Mouse (Mus musculus) thymus, postnatal 0 days (tissue): Measurements from ENCODE around the gene Uts2. TPM values are rescaled to one million over a fixed set of nuclear protein-coding genes. Genes with fewer than 3 reads are reported as not detected.
"Not testable (repeated sequence)": the region's sequence is repeated elsewhere in the genome, so short reads cannot be mapped to it uniquely, and the experiment has no call there.

Experiments
- DNase-seq: peaks from one replicate; pipeline ENCODE4 v3.0.0-alpha.2; 2015; ENCODE audit warnings: low spot score
- polyA plus RNA-seq: library from polyadenylated mRNA; unstranded; fragments of >200 nt; fragmentation: Nextera tagmentation; extraction: Ambion mirVana; gene quantifications from 2 replicates; pipeline ENCODE4 v1.2.1, GENCODE M21; 2015

The Uts2 gene
- polyA plus RNA-seq, 1 experiment from 2014 or later = 0.47 TPM

- no peak for DNase-seq
Observed at GRCm38 (mm10) chr4:151010316-151010715, 13.4 kb downstream of the Uts2 start.

DNA sequence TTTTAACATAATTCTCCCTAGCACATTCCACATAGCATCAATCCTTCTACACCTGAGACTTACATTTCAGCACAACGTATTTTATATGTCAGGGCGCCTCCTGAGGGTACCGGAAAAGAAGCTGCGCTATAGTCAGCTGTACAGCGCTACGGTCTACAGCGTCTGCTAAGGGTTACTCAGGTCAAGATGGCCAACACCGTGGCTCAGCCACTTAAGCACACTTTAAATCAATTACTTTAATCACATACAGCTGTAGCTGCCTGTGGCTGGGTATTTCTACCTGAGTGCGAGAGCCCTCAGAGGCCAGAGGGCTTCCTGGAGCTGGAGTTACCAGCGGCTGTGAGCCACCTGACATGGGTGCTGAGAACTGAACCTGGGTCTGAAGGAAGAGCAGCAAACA is 19.0 kb downstream of the Uts2 start:
- no peak for DNase-seq

DNA sequence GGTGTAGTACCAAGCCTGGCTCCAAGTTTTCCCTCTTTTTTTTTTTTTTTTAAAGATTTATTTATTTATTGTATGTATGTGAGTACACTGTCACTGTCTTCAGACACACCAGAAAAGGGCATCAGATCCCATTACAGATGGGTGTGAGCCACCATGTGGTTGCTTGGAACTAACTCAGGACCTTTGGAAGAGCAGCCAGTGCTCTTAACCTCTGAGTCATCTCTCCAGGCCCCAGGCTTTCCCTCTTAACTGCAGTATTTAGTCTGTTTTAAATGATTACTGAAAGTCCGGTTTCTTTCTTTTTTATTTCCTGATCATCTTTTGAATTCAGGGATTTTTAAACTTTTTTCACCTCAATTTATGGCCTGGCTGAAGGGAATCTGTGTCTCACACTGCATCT is 20.5 kb downstream of the Uts2 start:
- not testable (repeated sequence) for DNase-seq

GRCm38 (mm10) chr4:151024152-151024551 is 27.3 kb downstream of the Uts2 start:
- no peak for DNase-seq

DNA sequence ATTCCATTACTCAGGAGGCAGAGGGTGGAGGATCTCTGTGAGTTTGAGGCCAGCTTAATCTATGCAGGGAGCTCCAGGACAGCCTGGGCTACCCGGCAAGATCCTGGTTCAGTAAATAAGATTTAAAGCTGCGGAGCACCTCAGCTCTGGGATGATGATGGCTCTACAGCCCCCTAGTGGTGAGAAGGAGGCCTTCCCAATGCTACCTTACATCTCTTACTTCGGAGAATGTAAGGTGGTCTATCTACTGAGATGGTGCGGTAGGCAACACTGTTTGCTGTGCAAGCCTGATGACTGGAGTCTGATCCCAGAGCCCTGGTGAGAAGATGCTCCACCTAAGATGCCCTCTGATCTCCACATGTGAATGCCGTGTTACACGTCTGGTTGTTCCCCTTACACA is 30.1 kb downstream of the Uts2 start:
- DNase-seq = peak; percentile 54

DNA sequence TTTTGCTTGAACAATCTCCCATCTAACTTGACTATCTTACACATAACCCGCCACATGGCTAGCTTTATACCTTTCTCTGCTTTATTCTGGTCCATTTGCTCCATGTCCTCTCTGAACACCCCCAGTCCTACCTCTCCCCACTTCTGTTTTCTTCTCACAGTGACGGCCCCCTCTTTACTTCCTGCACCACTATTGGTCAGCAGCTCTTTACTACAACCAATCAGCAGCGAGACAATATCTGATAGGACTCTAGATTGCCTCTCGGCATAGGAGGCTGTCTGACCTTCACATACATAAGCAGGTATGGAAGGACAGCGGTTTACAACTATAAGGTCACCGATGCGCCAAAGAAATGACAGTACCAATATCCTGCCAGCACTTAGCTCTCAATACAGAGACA is 39.6 kb downstream of the Uts2 start:
- no peak for DNase-seq

DNA sequence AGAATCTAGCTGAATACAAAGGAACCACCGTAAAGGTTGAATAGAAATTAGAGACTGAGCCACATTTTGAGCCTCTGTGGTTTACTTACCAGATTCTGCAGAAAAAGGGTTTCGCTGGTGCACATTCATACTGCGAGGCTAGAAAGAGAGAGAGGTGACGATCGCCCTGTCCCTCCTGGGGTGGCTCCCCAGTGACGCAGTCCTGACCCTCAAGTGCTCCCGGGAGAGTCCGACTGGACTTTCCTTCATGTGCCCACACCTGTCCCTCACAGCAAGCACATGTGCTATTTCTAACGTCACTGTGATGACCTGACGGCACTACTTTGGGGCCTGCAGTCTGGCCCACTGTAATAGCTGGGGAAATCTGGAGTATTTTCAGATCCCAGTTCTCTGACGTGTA is 40.9 kb downstream of the Uts2 start:
- no peak for DNase-seq

- DNase-seq = no peak
Observed at GRCm38 (mm10) chr4:151041506-151041905, 44.6 kb downstream of the Uts2 start.

GRCm38 (mm10) chr4:151043281-151043680 is 46.4 kb downstream of the Uts2 start:
- no peak for DNase-seq

- peak; percentile 88 for DNase-seq
Observed at GRCm38 (mm10) chr4:151044037-151044943, 47.4 kb downstream of the Uts2 start, which contains the start of gene Per3. Per3 (minus strand) TSS chr4:151044665.

DNA sequence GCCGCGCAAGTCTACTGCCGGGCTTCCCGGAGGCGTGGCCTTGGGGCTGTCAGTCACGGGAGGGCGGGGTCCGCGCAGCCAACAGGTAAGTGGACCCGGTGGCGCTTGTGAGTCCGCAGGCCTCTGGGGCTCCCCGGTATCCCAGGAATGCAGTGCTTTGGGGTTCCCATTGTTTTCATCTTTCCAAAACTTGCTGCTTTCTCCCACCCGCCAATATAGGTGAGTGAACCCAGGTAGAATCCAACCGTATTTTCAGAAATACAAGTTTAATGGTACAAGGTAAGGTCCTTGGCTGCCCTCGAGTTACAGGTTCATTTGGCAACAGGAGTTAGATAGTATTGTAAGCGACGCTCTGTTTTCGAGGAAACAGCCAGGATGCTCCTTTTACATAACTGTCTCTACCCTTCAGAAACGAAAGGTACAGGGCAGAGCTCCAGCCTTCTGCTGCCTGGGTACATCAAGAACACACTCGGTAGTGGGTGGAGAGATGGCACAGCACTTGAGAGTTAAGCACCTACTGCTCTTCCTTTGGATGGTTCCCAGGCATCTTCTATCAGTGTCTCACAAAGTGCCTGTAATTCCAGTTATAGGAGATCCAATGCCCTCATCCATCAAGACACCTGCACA is 48.2 kb downstream of the Uts2 start:
- DNase-seq = peak; percentile 6

GRCm38 (mm10) chr4:151046524-151046923 is 49.6 kb downstream of the Uts2 start:
- DNase-seq = no peak

- DNase-seq = no peak
Observed at GRCm38 (mm10) chr4:151051162-151051561, 54.3 kb downstream of the Uts2 start.

Other genes with a start within 250 kb of the Uts2 start
- 15.7 and 16.7 TPM in 2 replicates for gene Errfi1, start 143.2 kb upstream of the Uts2 start, polyA plus RNA-seq
- gene Park7, start 82.7 kb upstream of the Uts2 start, polyA plus RNA-seq = 509 and 526 TPM in 2 replicates
- gene Tnfrsf9, start 82.5 kb upstream of the Uts2 start, polyA plus RNA-seq = 8.5 and 9.6 TPM in 2 replicates
- 2.5 and 2.8 TPM in 2 replicates for gene Per3, start 47.6 kb downstream of the Uts2 start, polyA plus RNA-seq
- gene Vamp3, start 60.9 kb downstream of the Uts2 start, polyA plus RNA-seq = 65.1 and 73.3 TPM in 2 replicates
- not detected in 2 replicates for gene Gm13090, start 92.5 kb downstream of the Uts2 start, polyA plus RNA-seq